Mouse (Mus musculus) limb, embryonic 14.5 days (tissue): Measurements from ENCODE around the gene Ankrd13c. TPM values are rescaled to one million over a fixed set of nuclear protein-coding genes. Genes with fewer than 3 reads are reported as not detected.
"Not testable (repeated sequence)": the region's sequence is repeated elsewhere in the genome, so short reads cannot be mapped to it uniquely, and the experiment has no call there.

ENCODE experiments used
- ATAC-seq: fragments of 200-750 bp; cut with Nextera tagmentation; 2 replicates; pipeline ENCODE4 v1.8.0; 2017; ENCODE audit warnings: low read depth, moderate number of reproducible peaks, moderate TSS enrichment; ENCODE audit not compliant: low FRiP score
- DNase-seq: peaks from one replicate; pipeline ENCODE4 v3.0.0-alpha.2; 2015; ENCODE audit warnings: low spot score
- H3K27ac ChIP-seq: fragments of 300-500 bp; sonication (generic); replicated peaks from 2 replicates; pipeline ENCODE4 v1.5.1; 2014; ENCODE audit warnings: low read depth, mild to moderate bottlenecking, low read length, moderate library complexity, mixed read lengths
- H3K27me3 ChIP-seq: fragments of 300-500 bp; sonication (generic); 2 replicates; pipeline ENCODE4 v1.6.1; 2014; ENCODE audit warnings: low read length, mixed read lengths; ENCODE audit not compliant: control insufficient read depth, insufficient read depth
- H3K36me3 ChIP-seq: fragments of 300-500 bp; sonication (generic); 2 replicates; pipeline ENCODE4 v1.6.1; 2014; ENCODE audit warnings: mild to moderate bottlenecking, low read length, moderate library complexity, mixed read lengths; ENCODE audit not compliant: control insufficient read depth, insufficient read depth
- H3K4me1 ChIP-seq: fragments of 300-500 bp; sonication (generic); 2 replicates; pipeline ENCODE4 v1.6.1; 2014; ENCODE audit warnings: antibody characterized with exemption, low read length, mixed read lengths; ENCODE audit not compliant: control insufficient read depth, insufficient read depth
- H3K4me2 ChIP-seq: fragments of 300-500 bp; sonication (generic); replicated peaks from 2 replicates; pipeline ENCODE4 v1.6.1; 2014; ENCODE audit warnings: low read depth, mild to moderate bottlenecking, low read length, moderate library complexity; ENCODE audit not compliant: severe bottlenecking
- H3K4me3 ChIP-seq: fragments of 300-500 bp; sonication (generic); replicated peaks from 2 replicates; pipeline ENCODE4 v1.5.1; 2014; ENCODE audit warnings: low read length
- H3K9ac ChIP-seq: fragments of 300-500 bp; sonication (generic); 2 replicates; pipeline ENCODE4 v1.6.1; 2014; ENCODE audit warnings: mild to moderate bottlenecking, low read depth, low read length, moderate library complexity; ENCODE audit not compliant: severe bottlenecking
- H3K9me3 ChIP-seq: fragments of 300-500 bp; sonication (generic); 2 replicates; pipeline ENCODE4 v1.6.1; 2016; ENCODE audit warnings: low read length; ENCODE audit not compliant: control insufficient read depth
- POLR2A ChIP-seq: fragments of 200-500 bp; IDR thresholded peaks from 2 replicates; pipeline ENCODE4 v1.8.0; 2012; ENCODE audit warnings: inconsistent platforms, mild to moderate bottlenecking, moderate library complexity, borderline replicate concordance; ENCODE audit not compliant: insufficient read depth, insufficient read length; ENCODE audit errors: extremely low read depth
- WGBS: fragments of 180-500 bp; shearing (Covaris S2); extraction: QIAGEN DNeasy Blood & Tissue Kit; methylation state at CpG from one replicate; pipeline ENCODE4 v1.1.7; 2014; 5-methylcytosine and 5-hydroxymethylcytosine counted together
- polyA plus RNA-seq, 2 experiments: library from polyadenylated mRNA; depleted of rRNA in 1 of 2; stranded (reverse) in 1 of 2; unstranded in 1 of 2; fragments of >200 nt; fragmentation: Nextera tagmentation in 1 of 2; extraction: Ambion mirVana in 1 of 2; gene quantifications; 2 replicates each; pipeline versions ENCODE4 v1.2.1 to v1.2.3; 2012 to 2014

Gene Ankrd13c
- polyA plus RNA-seq, 2 experiments: 16.4 to 18.2 TPM

GRCm38 (mm10) chr3:157931592-157931991, 15.4 kb upstream of the Ankrd13c start:
- H3K4me3 ChIP-seq: no peak overlapping the region
- no peak for ATAC-seq
- no peaks in the 10 kb centered on the region for H3K27me3 ChIP-seq
- no peaks in the 10 kb centered on the region for H3K9me3 ChIP-seq
- no peak for TF ChIP-seq POLR2A
- no peak overlapping the region for H3K9ac ChIP-seq
- WGBS: 48% methylated on average over 3 of the region's 3 CpGs
- H3K36me3 ChIP-seq: no peaks in the 10 kb centered on the region
- no peak for DNase-seq
- no peaks in the 10 kb centered on the region for H3K4me1 ChIP-seq
- no peak overlapping the region for H3K4me2 ChIP-seq
- H3K27ac ChIP-seq: no peak overlapping the region

GRCm38 (mm10) chr3:157932074-157932473, 15.0 kb upstream of the Ankrd13c start:
- no peak for DNase-seq
- no peak overlapping the region for H3K4me3 ChIP-seq
- TF ChIP-seq POLR2A: no peak
- no peak overlapping the region for H3K9ac ChIP-seq
- no peaks in the 10 kb centered on the region for H3K4me1 ChIP-seq
- no peaks in the 10 kb centered on the region for H3K36me3 ChIP-seq
- H3K27me3 ChIP-seq: no peaks in the 10 kb centered on the region
- no peak overlapping the region for H3K27ac ChIP-seq
- H3K9me3 ChIP-seq: no peaks in the 10 kb centered on the region
- no peak for ATAC-seq
- H3K4me2 ChIP-seq: no peak overlapping the region
- 45% methylated on average over 3 of the region's 3 CpGs for WGBS

GRCm38 (mm10) chr3:157933223-157933622, 13.8 kb upstream of the Ankrd13c start:
- not testable (repeated sequence) for H3K4me2 ChIP-seq, H3K4me3 ChIP-seq, H3K36me3 ChIP-seq, H3K9ac ChIP-seq, ATAC-seq, H3K9me3 ChIP-seq, DNase-seq, H3K27me3 ChIP-seq, H3K27ac ChIP-seq, H3K4me1 ChIP-seq
- WGBS: 77% methylated on average over 5 of the region's 6 CpGs

GRCm38 (mm10) chr3:157934301-157934823, 12.7 kb upstream of the Ankrd13c start:
- 80% methylated on average over 3 of the region's 3 CpGs for WGBS

GRCm38 (mm10) chr3:157938585-157938984, 8.5 kb upstream of the Ankrd13c start:
- Histone ChIP-seq H3K27ac (no peak overlapping the region), H3K4me1 (no peaks in the 10 kb centered on the region), H3K27me3 (no peaks in the 10 kb centered on the region), H3K4me3 (no peak overlapping the region), H3K4me2 (no peak overlapping the region), H3K9ac (no peak overlapping the region), H3K36me3 (no peaks in the 10 kb centered on the region), H3K9me3 (no peaks in the 10 kb centered on the region)
- TF ChIP-seq POLR2A: no peak
- DNase-seq (no peak), ATAC-seq (no peak)
- WGBS: 80% methylated on average over 2 of the region's 2 CpGs

More at GRCm38 (mm10) chr3:157934301-157934823, 12.7 kb upstream of the Ankrd13c start:
- Histone ChIP-seq H3K4me3 (no peak overlapping the region), H3K4me1 (no peaks in the 10 kb centered on the region), H3K27ac (no peak overlapping the region), H3K4me2 (no peak overlapping the region), H3K27me3 (no peaks in the 10 kb centered on the region), H3K36me3 (no peaks in the 10 kb centered on the region), H3K9me3 (no peaks in the 10 kb centered on the region), H3K9ac (no peak overlapping the region)
- ATAC-seq: no peak
- TF ChIP-seq POLR2A: no peak
- no peak for DNase-seq
